Mouse (Mus musculus): ENCODE measurements at regions not wholly inside any gene's neighbourhood (a gene's known extent, or its start where the extent isn't known, plus 50 kb on each side); places are given as distances from the start of the nearest gene placed in this dataset.
A peak's percentile ranks its signal among the peaks of the same experiment; 100 is the strongest.

DNA sequence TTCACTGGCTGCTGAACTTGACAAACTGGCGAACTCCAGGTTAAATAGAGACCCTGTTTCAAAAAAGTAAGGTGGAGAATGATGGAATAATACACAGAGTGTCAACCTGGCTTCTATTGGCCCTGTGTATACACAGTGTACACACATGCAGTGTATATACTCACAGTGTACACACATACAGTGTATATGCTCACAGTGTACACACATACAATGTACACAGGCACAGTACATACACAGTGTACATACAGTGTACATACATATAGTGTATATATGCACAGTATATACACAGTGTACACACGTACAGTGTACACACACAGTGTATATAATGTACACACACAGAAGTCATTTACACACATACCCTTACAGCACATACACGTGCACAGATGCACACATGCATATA lies 52.4 kb upstream of the Aldh1b1 start:
- no peak for DNase-seq

DNA sequence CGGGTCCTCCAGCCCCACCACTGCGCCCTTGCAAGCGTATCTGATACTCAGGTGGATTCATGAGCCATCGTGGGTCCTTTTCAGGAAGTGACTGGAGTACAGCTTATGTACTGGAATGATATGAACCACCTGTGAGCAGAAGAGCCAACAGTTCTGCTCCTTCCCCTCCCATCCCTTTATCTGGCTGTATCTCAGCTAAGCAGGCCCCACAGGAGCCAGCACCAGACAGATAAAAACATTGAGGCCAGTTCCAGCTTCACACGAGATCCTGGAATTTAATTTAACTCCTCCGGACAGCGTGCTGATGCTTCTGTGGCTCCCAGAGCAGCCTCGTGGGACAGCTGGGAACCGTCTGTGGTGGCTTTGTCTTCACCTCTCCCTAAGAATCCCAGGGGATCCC lies 53.1 kb upstream of the Aldh1b1 start:
- DNase-seq, result no peak

DNA sequence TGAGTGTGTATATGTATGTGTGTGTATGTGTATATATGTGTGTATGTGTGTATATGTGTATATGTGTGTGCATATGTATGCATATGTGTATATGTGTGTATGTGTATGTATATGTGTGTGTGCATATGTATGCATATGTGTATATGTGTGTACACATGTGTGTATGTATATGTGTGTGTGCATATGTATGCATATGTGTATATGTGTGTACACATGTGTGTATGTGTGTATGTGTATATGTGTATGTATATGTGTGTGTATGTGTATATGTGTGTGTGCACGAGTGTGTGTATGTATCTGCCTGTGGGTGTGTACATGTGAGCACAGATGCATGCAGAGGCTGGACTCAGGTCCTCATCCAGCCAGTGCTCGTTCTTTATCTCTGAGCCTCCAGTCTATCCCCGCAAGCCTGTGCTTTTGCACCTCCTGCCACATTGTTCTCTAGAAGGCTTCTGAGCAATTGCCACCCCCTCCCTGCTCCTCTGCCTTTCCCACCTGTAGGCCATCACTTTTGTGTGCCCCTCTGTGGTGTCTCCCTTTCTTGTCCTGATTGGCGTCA lies 53.9 kb upstream of the Aldh1b1 start:
- no peak for DNase-seq

DNA sequence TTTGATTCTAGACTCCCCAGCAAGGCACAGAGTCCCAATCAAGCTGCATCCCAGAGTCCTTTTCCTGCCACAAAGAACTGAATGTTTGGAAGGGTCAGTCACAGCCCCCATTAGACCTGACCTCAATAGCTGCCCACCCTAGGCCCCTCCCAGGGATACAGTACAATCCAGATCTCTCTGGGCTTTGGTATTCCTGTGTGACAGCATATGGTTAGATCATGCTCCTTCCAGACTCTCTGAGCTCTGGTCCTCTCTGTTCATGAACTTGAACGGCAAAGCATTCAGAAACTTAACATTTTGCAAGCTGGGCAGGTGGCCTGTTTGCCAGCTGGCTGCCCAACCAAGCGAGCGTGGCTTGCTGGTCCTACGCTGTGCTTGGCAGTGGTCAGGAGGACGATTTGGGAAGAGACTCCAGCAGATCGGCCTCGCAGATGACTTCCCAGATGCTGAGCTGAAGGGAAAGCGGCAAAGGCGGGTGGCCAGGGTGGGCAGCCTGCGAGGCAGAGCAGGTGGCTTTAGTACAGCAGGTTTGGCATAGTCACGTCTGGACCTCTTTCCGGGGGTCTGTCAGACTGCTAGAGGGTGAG lies 58.0 kb upstream of the Aldh1b1 start:
- peak; percentile 43 for DNase-seq

DNA sequence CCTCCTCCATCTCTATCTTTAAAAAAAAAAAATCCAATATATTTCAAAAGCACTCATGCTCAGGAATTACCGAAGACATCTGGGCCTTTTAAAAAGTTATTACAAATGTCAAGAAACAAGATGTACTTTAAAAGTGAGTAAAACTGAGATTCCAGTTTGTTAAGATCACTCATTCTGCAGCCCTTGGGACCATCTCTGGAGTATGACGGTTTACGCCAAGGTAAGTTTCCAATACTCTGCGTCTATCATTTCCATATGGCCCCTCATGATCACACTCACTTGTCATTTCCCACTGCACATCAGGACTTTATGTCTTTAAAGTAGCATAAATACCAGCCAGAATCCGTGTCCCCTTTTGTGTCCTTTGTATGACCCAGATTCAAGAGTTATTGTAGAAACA lies 58.5 kb upstream of the Aldh1b1 start:
- DNase-seq, result no peak

DNA sequence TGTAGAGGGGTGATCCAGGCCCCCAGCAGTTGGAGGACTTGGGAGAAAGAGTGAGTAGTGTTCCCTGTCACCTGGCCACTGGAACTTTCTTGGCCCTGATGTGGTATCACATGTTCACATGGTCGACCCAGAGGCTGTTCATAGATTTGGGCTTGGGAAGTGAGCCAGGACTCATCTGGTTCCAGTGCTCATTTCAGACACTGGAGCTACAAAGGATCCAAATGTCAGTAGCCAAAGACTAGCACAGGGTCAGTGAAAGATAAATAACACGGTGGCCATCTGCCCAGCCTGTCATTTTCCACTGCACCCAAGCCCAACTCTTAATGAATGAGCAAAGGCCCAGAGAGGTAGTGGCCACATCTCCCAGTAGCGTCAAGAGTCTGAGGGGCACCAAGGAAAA lies 59.1 kb upstream of the Aldh1b1 start:
- no peak for DNase-seq

DNA sequence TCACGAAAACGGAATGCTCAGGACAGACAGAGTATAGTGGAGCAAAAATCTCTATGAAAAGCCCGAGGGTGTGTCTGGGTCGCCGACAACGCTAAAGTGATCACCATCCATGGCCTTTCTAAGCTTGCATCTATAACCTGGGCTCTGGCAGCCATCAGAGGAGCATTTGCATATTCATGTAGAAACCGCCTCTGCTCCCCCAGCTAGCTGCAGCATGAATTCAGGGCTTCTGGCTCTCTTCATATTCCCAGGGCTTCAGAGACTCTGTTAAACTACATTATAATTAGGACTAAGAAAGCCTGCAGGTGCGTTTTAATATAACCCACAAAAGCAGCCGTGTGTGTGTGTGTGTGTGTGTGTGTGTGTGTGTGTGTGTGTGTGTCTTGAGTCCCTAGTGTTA lies 59.7 kb upstream of the Aldh1b1 start:
- DNase-seq, result no peak

DNA sequence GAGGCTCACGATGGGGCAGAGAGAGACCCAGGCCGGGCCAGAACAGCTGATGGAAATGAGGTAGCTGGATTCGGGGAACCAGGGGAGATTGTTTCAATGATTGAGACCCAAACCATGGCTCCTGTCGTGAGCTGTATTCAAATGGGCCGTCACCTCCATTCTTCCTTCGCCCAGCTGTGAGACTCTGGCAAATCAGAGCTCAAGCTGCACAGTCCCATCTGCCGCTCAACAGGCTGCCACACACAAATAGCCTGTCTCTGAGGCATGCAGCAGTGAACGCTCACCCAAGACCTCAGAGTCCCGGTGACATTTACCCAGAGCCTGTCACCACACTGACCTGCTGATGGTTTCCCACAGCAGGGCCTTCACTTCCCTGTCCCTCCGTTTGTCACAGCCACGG lies 60.1 kb upstream of the Aldh1b1 start:
- DNase-seq, result no peak

DNA sequence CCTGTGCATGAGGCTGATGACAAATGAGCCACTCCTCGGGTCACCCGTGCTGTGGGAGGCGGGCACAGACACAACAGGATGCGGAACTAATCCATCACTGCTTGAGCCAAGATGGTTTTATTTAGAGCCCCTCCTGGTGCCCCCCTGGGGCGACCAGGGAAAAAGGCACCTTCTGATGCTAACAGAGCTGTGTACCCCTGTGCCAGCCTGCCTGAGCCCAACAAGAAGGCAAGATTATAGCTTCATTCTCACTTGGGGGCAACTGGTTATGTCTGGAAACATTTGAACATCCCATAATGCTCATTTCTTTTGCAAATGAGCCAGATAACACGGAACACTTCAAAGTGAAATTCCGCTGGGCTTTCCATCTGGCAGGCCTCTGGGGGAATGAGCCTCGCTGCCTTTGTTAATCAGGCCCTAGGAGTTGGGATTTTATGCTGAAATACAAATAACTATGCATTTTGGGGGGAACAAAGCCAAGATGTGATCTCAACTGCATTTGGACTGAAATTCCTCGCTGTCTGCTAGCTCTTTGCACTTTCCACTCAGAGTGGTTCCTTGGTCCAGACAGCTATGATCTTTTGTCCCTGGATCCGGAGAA lies 62.5 kb upstream of the Aldh1b1 start:
- no peak for DNase-seq

DNA sequence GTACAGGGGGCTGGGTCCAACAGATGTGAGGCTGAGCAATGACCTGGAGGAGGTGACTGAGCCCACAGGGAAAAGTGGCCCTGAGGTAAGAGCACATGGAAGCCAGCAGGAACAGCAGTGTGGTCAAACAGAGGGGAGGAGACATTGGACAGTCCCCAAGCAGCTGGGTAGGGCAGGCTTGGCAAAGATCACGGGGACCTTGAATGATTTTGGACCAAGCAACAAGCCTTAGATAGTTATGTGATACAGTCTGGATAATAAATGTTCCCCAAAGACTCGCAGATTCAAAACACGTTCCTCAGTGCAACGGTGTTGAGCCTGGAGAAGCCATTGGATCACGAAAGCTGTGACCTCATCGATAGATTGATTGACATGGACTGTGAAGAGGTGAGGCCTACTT lies 64.8 kb upstream of the Aldh1b1 start:
- DNase-seq, result no peak

DNA sequence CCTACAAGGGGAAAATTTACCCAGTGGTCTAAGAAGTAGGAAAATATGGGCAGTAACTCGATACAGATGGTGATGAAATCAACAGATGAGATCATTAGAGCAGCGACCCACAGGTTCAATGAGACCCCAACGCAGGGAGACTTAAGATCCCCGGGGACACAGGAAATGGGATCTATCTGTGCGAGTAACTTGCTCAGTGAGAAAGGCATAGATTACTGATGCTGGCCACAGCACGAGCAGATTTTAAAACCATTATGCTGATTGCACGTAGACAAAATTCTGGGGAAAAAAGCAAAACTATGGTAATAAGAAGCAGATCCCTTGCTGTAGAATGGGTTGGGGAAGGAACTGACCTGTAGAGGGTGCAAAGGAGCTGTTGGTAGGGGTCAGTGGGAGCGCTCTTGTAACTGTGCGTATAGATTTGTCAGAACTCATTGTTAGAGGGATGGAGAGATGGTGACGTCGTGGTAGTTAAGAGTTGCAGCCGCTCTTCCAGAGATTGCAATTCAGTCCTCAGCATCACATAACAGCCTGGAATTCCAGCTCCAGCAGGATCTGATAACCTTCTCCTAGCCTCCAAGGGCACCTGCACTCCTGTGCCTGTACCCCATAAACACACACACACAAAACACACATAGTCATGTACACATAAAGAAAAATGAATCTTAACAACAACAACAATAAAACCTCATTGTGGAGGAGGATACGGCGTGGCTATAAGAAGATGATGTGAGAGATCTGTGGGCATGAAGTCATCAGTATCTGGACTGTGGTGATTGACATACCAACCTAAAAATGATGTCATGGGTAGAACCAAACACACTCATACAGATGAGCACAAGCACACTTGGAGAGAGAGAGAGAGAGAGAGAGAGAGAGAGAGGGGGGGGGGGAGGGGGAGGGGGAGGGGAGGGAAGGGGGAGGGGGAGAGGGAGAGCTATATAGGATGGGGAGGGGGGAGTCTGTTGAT lies 67.7 kb upstream of the Aldh1b1 start:
- DNase-seq, result no peak

DNA sequence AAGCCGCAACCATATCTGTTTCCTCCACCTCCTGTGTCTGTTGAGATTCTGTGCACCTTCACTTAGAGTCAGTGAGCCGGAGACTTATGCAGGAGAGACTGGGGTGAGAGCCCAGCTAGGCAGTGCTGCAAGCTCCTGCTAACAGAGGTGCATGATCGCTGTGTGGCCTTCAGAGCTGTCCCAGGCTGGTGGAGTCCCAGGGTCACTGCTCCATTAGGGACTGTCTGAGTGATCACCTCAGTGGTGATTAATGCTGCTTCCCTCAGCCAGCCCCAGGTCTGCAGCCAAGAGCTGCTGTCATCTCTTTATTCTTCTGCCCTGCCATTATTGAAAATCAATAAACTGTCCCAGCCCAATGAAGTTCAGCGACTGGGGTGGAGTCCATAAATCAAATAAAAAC lies 69.0 kb upstream of the Aldh1b1 start:
- no peak for DNase-seq

DNA sequence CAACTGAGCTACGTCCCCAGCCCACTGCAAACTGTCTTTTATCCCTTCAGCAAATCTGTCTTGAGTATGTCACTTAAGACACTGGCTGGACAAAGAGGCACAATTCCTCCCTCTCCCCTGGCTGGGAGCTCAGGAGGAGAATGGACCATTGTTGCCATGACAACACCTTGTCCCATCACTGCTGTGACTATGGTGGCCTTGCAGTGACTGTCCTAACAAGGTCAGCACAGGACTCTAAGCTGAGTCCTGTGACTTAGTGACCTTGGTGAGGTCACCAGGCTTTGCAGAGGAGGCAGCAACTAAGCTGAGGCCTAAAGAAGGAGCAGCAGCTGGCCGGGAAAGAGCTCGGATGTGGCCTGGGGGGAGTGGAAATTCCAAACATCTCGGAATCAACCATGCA lies 70.0 kb upstream of the Aldh1b1 start:
- DNase-seq, result no peak

DNA sequence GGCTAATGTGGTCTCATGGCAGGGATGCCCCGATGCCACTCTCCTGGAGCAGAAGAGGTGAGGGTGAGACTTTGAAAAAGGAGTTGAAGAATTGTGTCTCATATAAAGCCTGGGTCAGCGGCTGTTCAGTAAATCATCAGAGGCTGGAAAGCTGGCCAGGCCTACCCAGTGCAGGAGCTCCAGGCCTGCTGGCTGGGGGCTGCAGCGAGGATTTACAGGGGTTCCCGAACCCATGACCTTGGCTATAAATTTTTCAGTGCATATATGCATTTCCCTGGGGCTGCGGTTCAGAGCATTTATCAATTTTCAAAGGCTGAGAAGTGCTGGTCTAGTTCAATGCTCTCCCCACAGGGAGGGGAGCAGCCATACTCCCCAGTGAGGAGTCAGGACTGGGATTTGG lies 70.9 kb upstream of the Aldh1b1 start:
- no peak for DNase-seq

DNA sequence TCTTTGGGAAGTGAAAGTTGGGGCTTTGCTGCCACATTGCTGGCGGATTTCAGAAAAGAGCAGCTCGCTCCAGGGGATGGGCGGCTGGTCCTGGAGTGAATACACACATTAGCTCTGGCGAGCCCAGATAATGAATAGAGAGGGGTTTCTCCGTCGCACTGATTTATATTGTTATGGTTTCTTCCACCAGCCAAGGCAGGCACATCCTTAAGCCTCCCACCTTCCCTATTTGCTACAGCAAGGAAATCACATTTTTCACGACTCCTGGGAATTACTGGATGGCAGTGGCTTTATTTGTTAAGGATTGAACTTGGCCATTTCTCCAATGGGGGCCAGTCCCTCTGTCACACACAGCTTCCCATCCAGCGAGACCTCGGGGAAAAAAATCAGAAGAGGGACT lies 71.3 kb upstream of the Aldh1b1 start:
- DNase-seq, result no peak

DNA sequence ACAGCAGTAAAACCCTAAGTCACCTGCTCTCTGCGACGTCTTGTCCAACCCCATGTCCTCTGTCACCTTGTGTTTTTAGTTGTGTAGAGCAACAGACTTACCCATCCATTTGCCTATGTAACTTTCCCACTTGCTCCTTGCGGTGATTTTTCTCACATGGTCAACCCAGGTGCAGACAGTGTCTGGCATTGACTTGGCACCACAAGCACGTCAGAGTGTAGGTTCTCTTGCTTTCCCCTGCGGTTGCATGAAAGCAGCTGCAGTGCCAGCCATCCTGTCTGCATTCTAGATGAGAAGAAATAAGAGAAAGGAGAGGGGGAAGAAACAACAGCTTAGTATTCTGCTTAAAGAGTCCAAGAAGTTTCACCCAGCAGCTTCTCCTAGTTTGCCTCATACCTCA lies 72.0 kb upstream of the Aldh1b1 start:
- DNase-seq, result no peak

DNA sequence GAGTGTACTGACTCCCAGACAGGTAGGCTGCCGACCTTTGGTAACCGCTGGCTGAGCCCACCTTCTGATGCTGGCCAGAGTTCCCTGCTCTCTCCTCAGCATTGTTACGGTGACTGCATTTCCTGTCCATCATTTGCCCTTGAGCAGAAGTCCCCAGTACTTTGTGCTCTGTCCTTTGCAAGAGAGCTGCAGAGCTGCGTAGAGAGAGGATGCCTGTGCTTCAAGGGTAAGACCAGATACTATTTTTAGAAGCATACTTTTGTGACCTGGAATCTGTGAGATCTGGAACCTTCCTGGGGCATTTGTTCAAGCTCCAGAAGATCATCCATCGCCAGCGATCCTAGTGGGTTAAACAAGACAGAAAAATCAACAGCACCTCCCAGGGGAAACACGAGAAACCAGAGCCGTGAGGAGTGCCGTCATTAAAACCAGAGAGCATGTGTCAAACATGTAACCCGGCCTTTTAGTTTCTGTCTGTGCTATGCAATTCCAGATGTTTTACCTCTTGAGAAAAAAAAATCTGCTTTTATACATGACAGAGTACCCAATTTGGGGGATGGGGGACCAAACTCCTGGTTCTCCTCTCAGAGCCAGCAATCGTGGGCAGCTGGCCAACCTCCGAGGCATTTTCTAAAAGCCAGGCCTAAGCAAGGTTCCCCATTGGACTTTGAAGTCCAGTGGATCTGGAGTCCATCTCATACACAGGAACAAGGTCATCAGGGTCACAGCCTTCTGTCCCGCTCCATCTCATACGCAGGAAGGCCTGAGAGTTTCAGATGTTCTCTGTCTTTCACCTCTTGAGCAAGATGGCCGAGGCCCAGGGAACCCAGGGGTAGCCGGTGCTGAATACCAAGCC lies 73.5 kb upstream of the Aldh1b1 start:
- DNase-seq, result no peak

DNA sequence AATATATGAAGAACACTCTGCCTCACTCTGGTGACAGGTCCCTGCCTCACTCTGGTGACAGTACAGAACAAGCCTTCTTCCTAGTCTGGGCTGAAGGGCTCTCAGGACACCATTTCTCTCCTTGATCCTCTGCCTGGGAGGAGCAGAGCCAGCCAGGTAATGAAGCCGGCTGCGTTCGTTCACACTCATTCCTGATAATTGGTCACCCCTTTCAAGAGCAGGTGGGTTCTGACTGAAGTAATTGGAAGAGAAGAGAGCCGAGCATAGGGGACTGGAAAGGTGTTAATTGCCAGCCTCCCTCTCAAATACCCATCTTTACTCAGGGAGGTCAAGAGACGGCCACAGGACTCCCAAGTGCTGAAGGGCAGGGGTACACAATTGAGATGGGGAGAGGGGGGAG lies 78.5 kb upstream of the Aldh1b1 start:
- no peak for DNase-seq

DNA sequence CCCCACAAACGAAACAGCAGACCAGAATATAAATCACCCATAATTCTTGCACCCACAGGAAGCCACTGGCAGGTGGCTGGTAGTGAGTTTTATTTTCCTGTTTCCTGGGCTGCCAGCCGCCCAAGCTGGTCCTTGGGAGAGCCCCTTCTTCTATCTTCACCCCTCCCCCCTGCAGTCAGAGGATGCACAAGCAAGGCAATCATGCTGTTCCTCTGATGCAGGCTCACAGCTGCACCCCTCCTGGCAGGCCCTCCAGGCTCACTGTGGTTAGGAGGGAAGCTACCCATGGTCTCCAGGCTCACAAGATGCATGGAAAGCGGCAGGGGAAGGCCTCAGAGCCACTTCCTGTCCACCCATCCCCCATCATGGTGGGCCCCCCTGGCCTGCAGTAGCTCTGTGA lies 79.3 kb upstream of the Aldh1b1 start:
- no peak for DNase-seq

DNA sequence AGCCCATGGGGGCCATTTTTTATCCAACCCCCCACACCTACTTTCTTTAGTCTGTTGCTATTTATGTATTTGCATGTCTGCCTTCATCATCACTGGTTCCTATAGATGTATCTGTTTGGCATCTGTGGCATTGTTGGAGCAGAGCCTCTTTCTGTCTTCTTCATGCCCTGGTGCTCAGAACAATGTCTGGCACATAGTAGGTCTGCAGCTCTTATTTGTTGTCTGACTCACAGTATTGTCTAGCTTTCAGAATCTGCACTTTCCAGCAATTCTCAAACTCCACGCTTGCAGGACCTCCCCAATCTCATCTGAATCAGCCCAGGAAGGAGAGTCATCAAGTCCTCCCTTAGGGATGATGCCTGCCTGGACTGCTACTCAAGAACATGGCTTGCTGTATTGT lies 82.9 kb upstream of the Aldh1b1 start:
- DNase-seq, result no peak

DNA sequence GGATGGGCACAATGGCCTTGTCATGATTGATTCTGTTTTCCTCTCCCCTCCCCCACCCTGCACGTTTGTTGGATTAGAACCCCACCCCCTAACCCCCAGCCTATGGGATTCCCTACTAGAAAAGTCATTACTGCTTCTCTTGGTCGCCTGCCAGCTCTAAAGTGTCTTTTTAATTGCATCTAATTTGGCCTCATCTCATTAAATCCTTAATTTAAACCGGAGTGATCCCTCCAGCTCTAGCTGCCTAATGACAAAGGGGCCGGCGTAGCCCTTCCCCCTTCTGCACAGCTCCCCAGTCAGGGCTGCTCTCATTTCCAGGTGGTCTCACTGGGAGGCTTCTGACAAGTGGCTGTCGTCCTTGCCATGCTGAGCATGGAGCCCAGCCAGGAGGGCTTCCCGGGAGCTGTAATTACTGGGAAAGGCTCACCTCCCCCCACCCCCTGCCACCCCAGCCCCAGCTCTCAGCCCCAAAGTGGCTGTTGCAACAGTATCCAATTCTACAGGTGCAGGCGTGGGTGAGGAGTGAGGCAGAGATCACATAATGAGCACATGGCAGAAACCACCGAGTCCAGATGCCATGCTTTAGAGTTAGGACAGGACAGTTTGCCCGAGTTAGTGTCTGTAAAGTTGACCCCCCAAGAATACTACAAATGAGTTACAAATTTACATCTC lies 84.8 kb upstream of the Aldh1b1 start:
- no peak for DNase-seq

DNA sequence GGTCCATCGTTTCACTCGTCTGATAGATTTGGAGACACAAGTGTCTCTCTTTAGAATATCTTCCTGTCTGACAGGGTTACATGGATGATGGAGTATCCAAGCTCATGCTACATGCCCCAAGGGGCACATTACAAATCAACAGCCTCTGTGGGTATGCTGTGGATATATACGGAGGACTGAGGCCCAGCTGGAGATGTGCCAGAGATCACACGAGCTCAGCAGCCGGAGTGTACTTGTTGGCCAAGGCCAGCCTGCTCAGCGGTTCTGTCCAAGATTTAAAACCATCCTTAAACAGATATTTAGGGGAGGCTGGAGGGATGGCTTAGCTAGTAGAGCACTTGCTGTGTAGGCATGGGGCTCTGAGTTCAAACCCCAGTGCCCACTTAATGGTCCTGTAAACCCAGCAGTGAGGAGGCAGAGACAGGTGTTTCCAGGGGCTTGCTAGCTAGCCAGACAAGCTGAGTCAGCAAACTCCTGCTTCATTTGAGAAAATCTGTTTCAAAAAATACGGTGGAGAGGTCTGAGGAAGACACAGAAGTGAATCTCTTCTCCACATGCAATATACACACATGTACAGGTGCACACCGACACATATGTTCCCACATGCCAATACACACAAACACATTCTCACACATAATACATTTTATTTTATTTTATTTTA lies 85.6 kb upstream of the Aldh1b1 start:
- no peak for DNase-seq
